Mouse (Mus musculus): ENCODE measurements around the gene Pstk.

GRCm38 (mm10) chr7:131345856-131346541 is 24.9 kb upstream of the Pstk start:
- TF ChIP-seq POLR2A (IDR thresholded peaks at IDR 0.05; ENCODE audit: low read depth, low read length) (no peak), CTCF (IDR thresholded peaks at IDR 0.05; ENCODE audit: extremely low read depth, insufficient read depth, insufficient read length, insufficient replicate concordance) (no peak)

All from spleen, adult 2 months (tissue).